Mouse (Mus musculus) hindbrain, embryonic 16.5 days (tissue): ENCODE results near the gene Ccdc126. TPM values are rescaled to one million over a fixed set of nuclear protein-coding genes. Genes with fewer than 3 reads are reported as not detected.

Source experiments
- ATAC-seq: fragments of 200-750 bp; cut with Nextera tagmentation; 2 replicates; pipeline ENCODE4 v1.8.0; 2017; ENCODE audit warnings: moderate TSS enrichment, moderate library complexity
- H3K27ac ChIP-seq: fragments of 300-500 bp; sonication (generic); 2 replicates; pipeline ENCODE4 v1.5.1; 2014; ENCODE audit warnings: low read depth, mild to moderate bottlenecking, control low read depth, low read length, moderate library complexity
- H3K27me3 ChIP-seq: fragments of 300-500 bp; sonication (generic); replicated peaks from 2 replicates; pipeline ENCODE4 v1.6.1; 2014; ENCODE audit warnings: low read length; ENCODE audit not compliant: control insufficient read depth, insufficient read depth
- H3K36me3 ChIP-seq: fragments of 300-500 bp; sonication (generic); 2 replicates; pipeline ENCODE4 v1.6.1; 2014; ENCODE audit warnings: mild to moderate bottlenecking, low read length, moderate library complexity, mixed read lengths; ENCODE audit not compliant: control insufficient read depth, insufficient read depth
- H3K4me1 ChIP-seq: fragments of 300-500 bp; sonication (generic); 2 replicates; pipeline ENCODE4 v1.6.1; 2014; ENCODE audit warnings: low read depth, low read length; ENCODE audit not compliant: control insufficient read depth, insufficient read depth
- H3K4me2 ChIP-seq: fragments of 300-500 bp; sonication (generic); 2 replicates; pipeline ENCODE4 v1.6.1; 2014; ENCODE audit warnings: mild to moderate bottlenecking, low read length, control low read depth, moderate library complexity
- H3K4me3 ChIP-seq: fragments of 300-500 bp; sonication (generic); 2 replicates; pipeline ENCODE4 v1.5.1; 2014; ENCODE audit warnings: mild to moderate bottlenecking, low read length, control low read depth, moderate library complexity
- H3K9ac ChIP-seq: fragments of 300-500 bp; sonication (generic); 2 replicates; pipeline ENCODE4 v1.6.1; 2014; ENCODE audit warnings: low read depth, mild to moderate bottlenecking, control low read depth, low read length, moderate library complexity
- H3K9me3 ChIP-seq: fragments of 300-500 bp; sonication (generic); 2 replicates; pipeline ENCODE4 v1.6.1; 2014; ENCODE audit warnings: mild to moderate bottlenecking, low read length, moderate library complexity; ENCODE audit not compliant: control insufficient read depth
- WGBS: fragments of 180-500 bp; shearing (Covaris S2); extraction: QIAGEN DNeasy Blood & Tissue Kit; methylation state at CpG from one replicate; pipeline ENCODE4 v1.1.7; 2014; 5-methylcytosine and 5-hydroxymethylcytosine counted together
- polyA plus RNA-seq: library from polyadenylated mRNA; unstranded; fragments of >200 nt; fragmentation: Nextera tagmentation; extraction: Ambion mirVana; gene quantifications from 2 replicates; pipeline ENCODE4 v1.2.1, GENCODE M21; 2015

The Ccdc126 gene
- 9.4 and 10.7 TPM in 2 replicates for polyA plus RNA-seq

DNA sequence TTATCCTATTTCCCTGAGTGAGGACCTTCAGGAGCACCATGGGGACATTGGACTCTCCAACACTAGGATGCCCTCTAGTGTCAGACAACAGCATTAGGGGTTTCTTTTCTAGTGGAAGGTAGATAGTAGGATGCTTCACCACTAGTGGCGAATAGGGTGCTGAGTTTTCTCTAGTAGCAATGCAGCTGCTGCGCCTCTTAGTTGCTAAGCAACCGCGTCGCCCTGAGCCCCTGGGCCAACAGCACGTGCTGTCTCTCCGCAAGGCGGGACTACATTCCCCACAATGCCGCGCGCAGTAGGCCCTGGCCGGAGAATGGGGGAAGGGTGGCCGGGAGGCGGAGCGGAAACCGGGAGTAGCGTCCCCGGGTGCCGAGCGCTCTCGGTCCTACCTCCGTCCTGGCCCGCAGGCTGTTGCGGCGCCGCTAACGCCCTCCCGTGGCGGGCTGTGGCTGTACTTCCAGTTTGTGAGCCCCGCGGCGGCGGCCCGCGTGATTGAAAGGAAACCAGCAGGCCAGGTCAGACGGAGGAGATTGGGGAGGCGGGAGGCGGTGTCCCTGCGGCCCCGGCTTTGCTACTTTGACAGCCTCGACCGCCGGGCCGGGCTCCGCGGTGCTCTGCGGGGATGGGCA lies at the start of gene Ccdc126:
TSS of gene Ccdc126 (plus strand) at position 309 of the 629 bp plus-strand sequence.
- H3K4me2 ChIP-seq, result peak within 1 kb of the TSS; percentile 64
- no peaks in the 10 kb centered on the region for H3K9me3 ChIP-seq
- H3K36me3 ChIP-seq, result no peaks in the 10 kb centered on the region
- H3K9ac ChIP-seq, result peak within 1 kb of the TSS; percentile 82
- H3K27ac ChIP-seq, result peak within 1 kb of the TSS; percentile 90
- H3K4me1 ChIP-seq, result peaks cover 5% of the 10 kb centered on the region
- peak within 1 kb of the TSS; percentile 86 for H3K4me3 ChIP-seq
- WGBS, result under 1% methylated on average over 39 of the region's 47 CpGs
- no peaks in the 10 kb centered on the region for H3K27me3 ChIP-seq
- ATAC-seq, result peak; percentile 100

DNA sequence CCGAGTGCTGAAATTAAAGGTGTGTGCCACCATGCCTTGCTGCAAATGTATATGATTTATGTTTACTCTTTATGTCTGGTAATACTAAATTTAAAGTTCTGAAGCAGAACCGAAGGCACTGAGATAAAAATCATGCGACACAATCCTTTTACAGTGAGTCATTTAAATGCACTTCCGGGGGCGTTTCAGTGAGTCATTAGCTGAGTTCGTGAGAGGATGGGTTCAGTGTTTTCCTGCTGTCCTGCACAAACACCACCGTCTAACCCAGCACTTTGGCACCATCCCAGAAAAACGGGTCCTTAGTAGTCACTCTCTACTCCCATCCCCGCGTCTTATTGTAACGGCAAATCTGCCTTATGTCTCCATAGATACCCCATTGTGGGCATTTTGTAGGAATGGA lies 49.2 kb upstream of the Ccdc126 start:
- H3K9ac ChIP-seq, result no peak overlapping the region
- H3K4me3 ChIP-seq, result no peak overlapping the region
- no peak overlapping the region for H3K27ac ChIP-seq
- WGBS, result 53% methylated on average over 11 of the region's 11 CpGs
- no peaks in the 10 kb centered on the region for H3K36me3 ChIP-seq
- no peaks in the 10 kb centered on the region for H3K9me3 ChIP-seq
- no peak overlapping the region for H3K4me2 ChIP-seq
- H3K27me3 ChIP-seq, result no peaks in the 10 kb centered on the region
- H3K4me1 ChIP-seq, result no peaks in the 10 kb centered on the region
- ATAC-seq, result no peak

DNA sequence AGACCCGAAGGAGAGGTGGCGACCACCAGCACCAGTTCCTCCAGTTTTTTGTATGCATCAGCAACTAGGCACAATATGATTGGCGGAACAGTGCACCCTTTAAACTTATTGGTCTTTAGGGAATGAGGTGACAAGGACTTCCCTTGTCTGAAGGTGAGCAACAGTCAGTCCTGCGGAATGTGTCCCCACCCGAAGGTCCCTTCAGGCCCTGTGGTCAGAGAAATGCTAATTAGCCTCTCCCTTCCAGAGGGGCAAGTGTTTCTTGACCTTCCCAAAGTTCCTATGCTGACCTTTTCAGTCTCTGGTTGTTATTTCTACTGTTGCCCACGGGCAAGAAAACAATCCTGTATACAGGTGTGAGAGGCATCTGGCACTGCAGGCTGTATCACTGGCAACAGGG lies 47.3 kb upstream of the Ccdc126 start:
- WGBS, result 77% methylated on average over 6 of the region's 6 CpGs
- H3K4me3 ChIP-seq, result no peak overlapping the region
- no peak overlapping the region for H3K9ac ChIP-seq
- no peak overlapping the region for H3K4me2 ChIP-seq
- no peak for ATAC-seq
- no peaks in the 10 kb centered on the region for H3K36me3 ChIP-seq
- H3K9me3 ChIP-seq, result no peaks in the 10 kb centered on the region
- no peaks in the 10 kb centered on the region for H3K4me1 ChIP-seq
- no peak overlapping the region for H3K27ac ChIP-seq
- H3K27me3 ChIP-seq, result no peaks in the 10 kb centered on the region

DNA sequence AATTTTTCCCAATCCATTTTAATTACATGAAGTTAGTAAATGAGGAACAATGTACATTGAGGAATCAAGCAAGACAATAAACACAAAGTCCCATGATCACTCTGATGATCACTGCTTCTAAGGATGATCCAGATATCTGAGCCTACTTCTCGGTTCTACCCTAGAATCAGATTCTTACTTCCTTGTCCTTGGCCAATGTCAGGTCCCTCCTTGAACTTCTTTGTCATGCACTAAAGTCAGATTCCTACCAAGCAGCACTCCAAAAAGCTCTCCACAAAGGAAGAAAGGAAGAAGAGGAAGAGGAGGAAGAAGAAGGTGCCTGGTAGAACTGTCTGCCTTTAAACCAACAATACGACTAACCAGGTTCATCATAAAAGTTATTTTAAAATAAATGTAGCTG lies 46.2 kb upstream of the Ccdc126 start:
- H3K9me3 ChIP-seq, result no peaks in the 10 kb centered on the region
- no peak overlapping the region for H3K9ac ChIP-seq
- ATAC-seq, result no peak
- 97% methylated on average over 2 of the region's 2 CpGs for WGBS
- no peak overlapping the region for H3K4me2 ChIP-seq
- no peaks in the 10 kb centered on the region for H3K4me1 ChIP-seq
- H3K27ac ChIP-seq, result no peak overlapping the region
- no peaks in the 10 kb centered on the region for H3K27me3 ChIP-seq
- no peak overlapping the region for H3K4me3 ChIP-seq
- H3K36me3 ChIP-seq, result no peaks in the 10 kb centered on the region

DNA sequence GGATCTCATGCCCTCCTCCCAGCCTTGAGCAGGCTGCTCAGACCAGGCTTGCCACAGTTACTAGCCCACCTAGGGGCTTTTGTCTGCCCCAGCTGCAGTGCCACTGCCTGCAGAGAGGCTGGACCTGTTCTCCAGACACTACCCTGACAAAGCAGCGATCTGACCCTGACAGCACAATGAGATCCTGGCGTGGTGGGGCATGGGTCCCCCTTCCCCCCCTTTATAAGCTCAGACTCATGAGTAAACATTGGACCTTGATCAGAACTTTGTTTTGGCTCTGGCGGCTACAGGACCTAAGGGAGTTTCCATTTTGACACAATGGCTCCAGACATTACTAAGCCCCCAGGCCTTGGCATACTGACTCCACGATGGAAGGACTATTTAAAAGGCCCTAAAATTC lies 45.1 kb upstream of the Ccdc126 start:
- WGBS, result 11% methylated on average over 4 of the region's 4 CpGs
- H3K4me1 ChIP-seq, result no peaks in the 10 kb centered on the region
- no peak overlapping the region for H3K4me3 ChIP-seq
- no peak overlapping the region for H3K9ac ChIP-seq
- H3K27ac ChIP-seq, result no peak overlapping the region
- H3K36me3 ChIP-seq, result no peaks in the 10 kb centered on the region
- ATAC-seq, result no peak
- no peaks in the 10 kb centered on the region for H3K27me3 ChIP-seq
- no peak overlapping the region for H3K4me2 ChIP-seq
- no peaks in the 10 kb centered on the region for H3K9me3 ChIP-seq

DNA sequence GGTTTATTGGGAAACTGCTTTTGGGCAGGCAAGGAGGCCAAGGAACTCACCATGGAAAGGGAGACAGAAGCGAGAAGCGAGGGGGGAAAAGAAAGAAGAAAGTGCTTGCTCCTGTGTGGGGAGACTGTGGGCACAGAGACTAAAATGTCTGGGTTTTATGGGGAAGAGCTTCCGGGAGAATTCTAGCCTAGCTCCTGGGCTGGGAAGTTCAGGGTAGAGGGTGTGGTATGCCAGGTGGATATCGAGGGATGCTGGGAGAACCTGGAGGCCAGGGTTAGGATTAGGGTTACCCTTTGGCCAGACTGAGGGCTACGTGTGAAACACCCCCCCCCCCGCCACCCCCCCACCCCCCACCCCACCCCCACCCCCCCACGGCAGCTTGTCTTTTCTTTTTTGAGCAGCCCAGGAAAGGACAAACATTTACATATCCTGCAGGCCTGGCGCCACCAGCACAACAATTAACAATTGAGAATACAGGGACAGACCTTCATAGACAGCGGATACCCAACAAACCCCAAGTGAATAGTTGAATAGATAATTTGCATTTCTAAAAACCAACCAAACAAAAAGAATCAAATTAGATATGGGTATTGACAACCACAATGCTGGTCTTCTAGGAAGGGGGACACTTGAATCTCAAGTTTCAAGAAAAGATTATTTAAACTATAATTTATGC lies 44.5 kb upstream of the Ccdc126 start:
- no peaks in the 10 kb centered on the region for H3K4me1 ChIP-seq
- no peaks in the 10 kb centered on the region for H3K9me3 ChIP-seq
- H3K27me3 ChIP-seq, result no peaks in the 10 kb centered on the region
- H3K27ac ChIP-seq, result no peak overlapping the region
- H3K9ac ChIP-seq, result no peak overlapping the region
- no peak overlapping the region for H3K4me3 ChIP-seq
- no peaks in the 10 kb centered on the region for H3K36me3 ChIP-seq
- 38% methylated on average over 9 of the region's 9 CpGs for WGBS
- no peak overlapping the region for H3K4me2 ChIP-seq
- no peak for ATAC-seq

DNA sequence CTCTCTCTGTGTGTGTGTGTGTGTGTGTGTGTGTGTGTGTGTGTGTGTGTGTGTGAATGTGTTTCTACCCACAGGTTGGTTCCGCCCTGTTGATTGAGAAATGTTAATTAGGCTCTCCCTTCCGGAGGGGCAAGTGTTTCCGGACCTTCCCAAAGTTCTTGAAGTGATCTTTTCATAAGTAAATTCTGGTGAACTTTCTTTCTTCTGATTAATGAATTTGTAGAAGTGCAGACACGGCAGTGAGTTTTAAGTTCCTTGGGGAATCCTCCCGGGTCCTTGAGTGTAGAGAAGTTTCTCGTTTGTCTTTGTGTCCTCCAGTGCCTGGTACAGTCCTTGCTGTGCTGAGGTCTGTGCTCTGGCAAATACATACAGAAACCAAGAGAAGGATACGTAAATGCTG lies 43.8 kb upstream of the Ccdc126 start:
- Histone ChIP-seq H3K9me3 (no peaks in the 10 kb centered on the region), H3K9ac (no peak overlapping the region), H3K4me3 (no peak overlapping the region), H3K36me3 (no peaks in the 10 kb centered on the region), H3K4me1 (no peaks in the 10 kb centered on the region), H3K4me2 (no peak overlapping the region), H3K27ac (no peak overlapping the region), H3K27me3 (no peaks in the 10 kb centered on the region)
- no peak for ATAC-seq
- 85% methylated on average over 7 of the region's 7 CpGs for WGBS

DNA sequence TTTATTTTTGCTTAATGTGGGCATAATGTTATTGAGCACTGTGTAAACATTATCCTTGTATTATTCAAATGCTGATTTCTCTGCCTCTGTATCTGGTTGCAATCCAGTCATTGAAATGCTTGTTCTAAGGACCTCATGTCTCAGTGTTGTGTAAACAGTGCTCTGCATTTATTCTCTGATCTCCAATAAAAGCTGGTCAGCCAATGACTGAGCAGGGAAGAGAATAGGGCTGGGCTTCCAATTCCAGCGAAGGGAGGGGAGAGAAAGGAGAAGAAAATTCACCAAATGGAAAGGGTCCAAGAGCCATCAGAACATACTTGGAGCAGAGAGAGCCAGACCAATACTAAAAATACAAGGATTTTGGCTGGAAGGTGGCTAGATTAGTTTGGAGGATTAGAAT lies 38.1 kb upstream of the Ccdc126 start:
- Histone ChIP-seq H3K4me1 (no peaks in the 10 kb centered on the region), H3K4me3 (no peak overlapping the region), H3K9me3 (no peaks in the 10 kb centered on the region), H3K27me3 (no peaks in the 10 kb centered on the region), H3K27ac (no peak overlapping the region), H3K4me2 (no peak overlapping the region), H3K9ac (no peak overlapping the region), H3K36me3 (no peaks in the 10 kb centered on the region)
- ATAC-seq, result no peak
- 24% methylated on average over 1 of the region's 1 CpGs for WGBS

DNA sequence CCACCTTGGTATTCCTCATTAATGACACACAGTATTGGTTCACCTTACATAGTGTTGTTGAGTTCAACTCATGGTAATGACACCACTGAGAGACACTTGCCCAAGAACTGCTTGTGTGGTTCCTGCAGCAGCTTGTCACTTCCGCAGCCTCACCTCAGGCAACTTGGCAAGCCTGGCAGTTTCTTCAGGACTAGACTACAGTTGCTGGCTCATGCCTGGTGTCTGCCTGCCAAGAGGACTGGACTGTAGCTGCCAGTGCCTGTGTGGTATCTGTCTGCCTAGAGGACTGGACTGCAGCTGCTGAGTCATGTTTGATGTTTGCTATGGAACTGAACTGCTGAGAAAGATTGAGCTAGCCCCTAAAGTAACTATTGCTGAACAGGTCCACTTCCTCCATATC lies 37.0 kb upstream of the Ccdc126 start:
- H3K4me3 ChIP-seq, result no peak overlapping the region
- H3K4me2 ChIP-seq, result no peak overlapping the region
- peak; percentile 77 for ATAC-seq
- H3K9ac ChIP-seq, result no peak overlapping the region
- 68% methylated on average over 1 of the region's 1 CpGs for WGBS
- H3K27ac ChIP-seq, result no peak overlapping the region
- H3K4me1 ChIP-seq, result no peaks in the 10 kb centered on the region
- H3K36me3 ChIP-seq, result no peaks in the 10 kb centered on the region
- no peaks in the 10 kb centered on the region for H3K27me3 ChIP-seq
- no peaks in the 10 kb centered on the region for H3K9me3 ChIP-seq
